Mouse (Mus musculus) right cerebral cortex, postnatal 25 days (tissue): ENCODE data around the gene Vmn2r14.
"Not testable (repeated sequence)": the region's sequence is repeated elsewhere in the genome, so short reads cannot be mapped to it uniquely, and the experiment has no call there.

Experiments used
- DNase-seq: peaks from one replicate; pipeline ENCODE4 v3.0.0; 2022

Vmn2r14 gene

GRCm38 (mm10) chr5:109224608-109225007 lies at the start of gene Vmn2r14:
Vmn2r14 (minus strand) TSS chr5:109224708.
- DNase-seq: no peak

- not testable (repeated sequence) for DNase-seq
Observed at GRCm38 (mm10) chr5:109192099-109192498, 32.4 kb downstream of the Vmn2r14 start, which contains the start of gene Vmn2r13. Vmn2r13 (minus strand) TSS chr5:109192199.

GRCm38 (mm10) chr5:109166851-109167250 lies 57.7 kb downstream of the Vmn2r14 start:
- DNase-seq: not testable (repeated sequence)
